Mouse (Mus musculus) heart, embryonic 12.5 days (tissue): ENCODE measurements around the gene Lrrc8d. TPM values are rescaled to one million over a fixed set of nuclear protein-coding genes. Genes with fewer than 3 reads are reported as not detected.
"Not testable (repeated sequence)": the region's sequence is repeated elsewhere in the genome, so short reads cannot be mapped to it uniquely, and the experiment has no call there.

Source experiments
- ATAC-seq: fragments of 200-750 bp; cut with Nextera tagmentation; 2 replicates; pipeline ENCODE4 v1.8.0; 2017; ENCODE audit warnings: moderate TSS enrichment, moderate library complexity; ENCODE audit not compliant: insufficient number of reproducible peaks, low FRiP score
- H3K27ac ChIP-seq: fragments of 300-500 bp; sonication (generic); 2 replicates; pipeline ENCODE4 v1.5.1; 2016; ENCODE audit warnings: mild to moderate bottlenecking, moderate library complexity; ENCODE audit not compliant: poor library complexity, severe bottlenecking
- H3K27me3 ChIP-seq: fragments of 300-500 bp; sonication (generic); replicated peaks from 2 replicates; pipeline ENCODE4 v1.6.1; 2016; ENCODE audit warnings: mild to moderate bottlenecking, moderate library complexity
- H3K36me3 ChIP-seq: fragments of 300-500 bp; sonication (generic); 2 replicates; pipeline ENCODE4 v1.6.1; 2016; ENCODE audit warnings: mild to moderate bottlenecking, moderate library complexity
- H3K4me1 ChIP-seq: fragments of 300-500 bp; sonication (generic); replicated peaks from 2 replicates; pipeline ENCODE4 v1.6.1; 2016; ENCODE audit warnings: mild to moderate bottlenecking
- H3K4me2 ChIP-seq: fragments of 300-500 bp; sonication (generic); 2 replicates; pipeline ENCODE4 v1.6.1; 2016; ENCODE audit warnings: mild to moderate bottlenecking, moderate library complexity
- H3K4me3 ChIP-seq: fragments of 300-500 bp; sonication (generic); 2 replicates; pipeline ENCODE4 v1.5.1; 2016; ENCODE audit warnings: mild to moderate bottlenecking
- H3K9ac ChIP-seq: fragments of 300-500 bp; sonication (generic); 2 replicates; pipeline ENCODE4 v1.6.1; 2016; ENCODE audit warnings: mild to moderate bottlenecking, moderate library complexity
- H3K9me3 ChIP-seq: fragments of 300-500 bp; sonication (generic); replicated peaks from 2 replicates; pipeline ENCODE4 v1.6.1; 2016; ENCODE audit warnings: mild to moderate bottlenecking, moderate library complexity
- WGBS: fragments of 180-500 bp; shearing (Covaris S2); methylation state at CpG from one replicate; pipeline ENCODE4 v1.1.7; 2016; 5-methylcytosine and 5-hydroxymethylcytosine counted together
- polyA plus RNA-seq: library from polyadenylated mRNA; unstranded; fragments of >200 nt; fragmentation: Nextera tagmentation; extraction: Ambion mirVana; gene quantifications from 2 replicates; pipeline ENCODE4 v1.2.1, GENCODE M21; 2016

Gene Lrrc8d
- polyA plus RNA-seq, 1 experiment from 2014 or later, result 10.7 TPM

- H3K4me1 ChIP-seq, result 0 out of 2 replicates have a peak, but pooled peaks cover 11% of the 10 kb centered on the region
- WGBS, result 82% methylated on average over 10 of the region's 10 CpGs
- H3K4me3 ChIP-seq, result no peak overlapping the region
- H3K27ac ChIP-seq, result no peak overlapping the region
- no peak overlapping the region for H3K4me2 ChIP-seq
- no peak for ATAC-seq
- H3K9me3 ChIP-seq, result no peaks in the 10 kb centered on the region
- no peaks in the 10 kb centered on the region for H3K36me3 ChIP-seq
- H3K9ac ChIP-seq, result no peak overlapping the region
- H3K27me3 ChIP-seq, result no peaks in the 10 kb centered on the region; the same call in 1 of the 2 replicates
These were observed 160.7 kb downstream of the Lrrc8d start for GRCm38 (mm10) chr5:105860461-105860835.

- 83% methylated on average over 5 of the region's 5 CpGs for WGBS
- Histone ChIP-seq H3K4me1 (0 out of 2 replicates have a peak, but pooled peaks cover 11% of the 10 kb centered on the region), H3K36me3 (no peaks in the 10 kb centered on the region), H3K9me3 (no peaks in the 10 kb centered on the region), H3K4me2 (no peak overlapping the region), H3K4me3 (no peak overlapping the region), H3K27me3 (peaks cover 7% of the 10 kb centered on the region; the same call in 1 of the 2 replicates), H3K27ac (no peak overlapping the region), H3K9ac (no peak overlapping the region)
- no peak for ATAC-seq
These were observed 161.8 kb downstream of the Lrrc8d start for GRCm38 (mm10) chr5:105861616-105862015.

GRCm38 (mm10) chr5:105865110-105865628 is 165.4 kb downstream of the Lrrc8d start:
- 50% methylated on average over 5 of the region's 5 CpGs for WGBS
- not testable (repeated sequence) for ATAC-seq, H3K9me3 ChIP-seq, H3K36me3 ChIP-seq, H3K9ac ChIP-seq, H3K4me3 ChIP-seq, H3K27ac ChIP-seq, H3K4me2 ChIP-seq
- peaks cover 13% of the 10 kb centered on the region; the same call in 1 of the 2 replicates for H3K27me3 ChIP-seq
- H3K4me1 ChIP-seq, result peaks cover 13% of the 10 kb centered on the region

- Histone ChIP-seq H3K4me3 (no peak overlapping the region), H3K9me3 (no peaks in the 10 kb centered on the region), H3K4me2 (peak overlapping the region; percentile 7; the same call in 1 of the 2 replicates), H3K27me3 (peaks cover 16% of the 10 kb centered on the region; the same call in 1 of the 2 replicates), H3K9ac (no peak overlapping the region), H3K27ac (no peak overlapping the region), H3K4me1 (peaks cover 13% of the 10 kb centered on the region), H3K36me3 (no peaks in the 10 kb centered on the region)
- WGBS, result 48% methylated on average over 4 of the region's 4 CpGs
- no peak for ATAC-seq
These were observed 167.7 kb downstream of the Lrrc8d start for GRCm38 (mm10) chr5:105867427-105867826.

GRCm38 (mm10) chr5:105867841-105868447 is 168.2 kb downstream of the Lrrc8d start:
- Histone ChIP-seq H3K9me3 (no peaks in the 10 kb centered on the region), H3K36me3 (no peaks in the 10 kb centered on the region), H3K4me3 (no peak overlapping the region), H3K4me1 (peaks cover 13% of the 10 kb centered on the region), H3K4me2 (peak overlapping the region; percentile 7; the same call in 1 of the 2 replicates), H3K27me3 (peaks cover 16% of the 10 kb centered on the region; the same call in 1 of the 2 replicates), H3K9ac (no peak overlapping the region), H3K27ac (peak overlapping the region; percentile 48)
- WGBS, result 56% methylated on average over 16 of the region's 16 CpGs
- peak; percentile 68; the same call in 1 of the 2 replicates for ATAC-seq

GRCm38 (mm10) chr5:105868593-105868992 is 168.8 kb downstream of the Lrrc8d start:
- 0 out of 2 replicates have a peak, but pooled peaks have one; percentile 31 for ATAC-seq

GRCm38 (mm10) chr5:105869739-105870138 is 170.0 kb downstream of the Lrrc8d start:
- Histone ChIP-seq H3K36me3 (no peaks in the 10 kb centered on the region), H3K9me3 (no peaks in the 10 kb centered on the region), H3K4me2 (no peak overlapping the region), H3K4me1 (peaks cover 13% of the 10 kb centered on the region), H3K4me3 (no peak overlapping the region), H3K27me3 (peaks cover 16% of the 10 kb centered on the region; the same call in 1 of the 2 replicates), H3K9ac (no peak overlapping the region), H3K27ac (no peak overlapping the region)
- ATAC-seq, result no peak
- 80% methylated on average over 7 of the region's 7 CpGs for WGBS

More at GRCm38 (mm10) chr5:105868593-105868992, 168.8 kb downstream of the Lrrc8d start:
- no peaks in the 10 kb centered on the region for H3K9me3 ChIP-seq
- no peak overlapping the region for H3K4me2 ChIP-seq
- peaks cover 13% of the 10 kb centered on the region for H3K4me1 ChIP-seq
- no peaks in the 10 kb centered on the region for H3K36me3 ChIP-seq
- H3K9ac ChIP-seq, result no peak overlapping the region
- WGBS, result 32% methylated on average over 3 of the region's 3 CpGs
- H3K27ac ChIP-seq, result no peak overlapping the region
- no peak overlapping the region for H3K4me3 ChIP-seq
- peaks cover 16% of the 10 kb centered on the region; the same call in 1 of the 2 replicates for H3K27me3 ChIP-seq

GRCm38 (mm10) chr5:105871140-105871539 is 171.4 kb downstream of the Lrrc8d start:
- H3K36me3 ChIP-seq, result no peaks in the 10 kb centered on the region
- H3K4me3 ChIP-seq, result no peak overlapping the region
- H3K4me2 ChIP-seq, result no peak overlapping the region
- peaks cover 14% of the 10 kb centered on the region; the same call in 1 of the 2 replicates for H3K27me3 ChIP-seq
- WGBS, result 69% methylated on average over 3 of the region's 3 CpGs
- H3K27ac ChIP-seq, result no peak overlapping the region
- no peaks in the 10 kb centered on the region for H3K9me3 ChIP-seq
- H3K9ac ChIP-seq, result no peak overlapping the region
- H3K4me1 ChIP-seq, result peaks cover 19% of the 10 kb centered on the region
- ATAC-seq, result no peak

GRCm38 (mm10) chr5:105872176-105872575 is 172.4 kb downstream of the Lrrc8d start:
- 79% methylated on average over 8 of the region's 8 CpGs for WGBS

GRCm38 (mm10) chr5:105872916-105873315 is 173.1 kb downstream of the Lrrc8d start:
- 41% methylated on average over 7 of the region's 7 CpGs for WGBS
- H3K9ac ChIP-seq, result no peak overlapping the region

More at GRCm38 (mm10) chr5:105872176-105872575, 172.4 kb downstream of the Lrrc8d start:
- no peak overlapping the region for H3K4me2 ChIP-seq
- no peak overlapping the region for H3K27ac ChIP-seq
- H3K9me3 ChIP-seq, result no peaks in the 10 kb centered on the region
- H3K9ac ChIP-seq, result no peak overlapping the region
- H3K4me1 ChIP-seq, result peaks cover 19% of the 10 kb centered on the region
- no peak for ATAC-seq
- H3K27me3 ChIP-seq, result 0 out of 2 replicates have a peak, but pooled peaks cover 9% of the 10 kb centered on the region
- H3K36me3 ChIP-seq, result no peaks in the 10 kb centered on the region
- no peak overlapping the region for H3K4me3 ChIP-seq

GRCm38 (mm10) chr5:105873774-105874173 is 174.0 kb downstream of the Lrrc8d start:
- Histone ChIP-seq H3K9ac (no peak overlapping the region), H3K4me1 (peaks cover 10% of the 10 kb centered on the region; the same call in 1 of the 2 replicates), H3K27me3 (0 out of 2 replicates have a peak, but pooled peaks cover 9% of the 10 kb centered on the region), H3K36me3 (no peaks in the 10 kb centered on the region), H3K4me3 (no peak overlapping the region), H3K9me3 (no peaks in the 10 kb centered on the region), H3K27ac (no peak overlapping the region), H3K4me2 (no peak overlapping the region)
- 70% methylated on average over 3 of the region's 3 CpGs for WGBS
- ATAC-seq, result no peak

More at GRCm38 (mm10) chr5:105872916-105873315, 173.1 kb downstream of the Lrrc8d start:
- 0 out of 2 replicates have a peak, but pooled peaks cover 9% of the 10 kb centered on the region for H3K27me3 ChIP-seq
- H3K4me3 ChIP-seq, result no peak overlapping the region
- no peaks in the 10 kb centered on the region for H3K36me3 ChIP-seq
- no peak for ATAC-seq
- H3K27ac ChIP-seq, result no peak overlapping the region
- no peak overlapping the region for H3K4me2 ChIP-seq
- peaks cover 13% of the 10 kb centered on the region for H3K4me1 ChIP-seq
- no peaks in the 10 kb centered on the region for H3K9me3 ChIP-seq
